8 mouse cellular contexts compared by ENCODE assay signal in genomic region chr3:145987268-145987969, GRCm38 (mm10). TPM values are rescaled to one million over a fixed set of nuclear protein-coding genes. Genes with fewer than 3 reads are reported as not detected.
DNase-seq lines count a peak whose midpoint lies in the region; ATAC-seq lines count a peak whose summit lies in the region.

Syde2 (plus strand) TSS chr3:145987870.

- peak within 1 kb of the TSS; percentile 63 for H3K9ac ChIP-seq in hindbrain, embryonic 16.5 days (ENCODE audit: low read depth, low read length)

- H3K4me2 ChIP-seq in hindbrain, embryonic 16.5 days (ENCODE audit: low read length): peak within 1 kb of the TSS; percentile 75

- H3K27me3 ChIP-seq in hindbrain, embryonic 16.5 days (replicated peaks; ENCODE audit: control insufficient read depth, insufficient read depth, low read length): peaks cover 8% of the 10 kb centered on the region

- ATAC-seq in hindbrain, embryonic 16.5 days: peak; percentile 88
- no peak for ATAC-seq in erythroid progenitor cell, adult 5-6 weeks (replicated peaks; ENCODE audit: low FRiP score, poor library complexity, severe bottlenecking)

- peak; percentile 96 for DNase-seq in Muller cell, postnatal 12 days (ENCODE audit: inconsistent ontology term)
- peak; percentile 17 for DNase-seq in cerebellum, adult 9-11 months
- peak; percentile 60 to 74 for DNase-seq in gastrocnemius, adult 8-10 months (ENCODE audit: low spot score in 2 of 2)
- DNase-seq in left cerebral cortex, adult 18-20 months (ENCODE audit: low spot score in 2 of 2): peak; percentile 37 to 48
- DNase-seq in lung, postnatal 36 days: peak; percentile 92
- peak; percentile 42 to 52 for DNase-seq in right cerebral cortex, adult 2 months (ENCODE audit: low spot score in 2 of 2)

- H3K4me1 ChIP-seq in hindbrain, embryonic 16.5 days (ENCODE audit: control insufficient read depth, insufficient read depth, low read depth, low read length): peaks cover 12% of the 10 kb centered on the region; the same call in 1 of the 2 replicates

- no peaks in the 10 kb centered on the region for H3K36me3 ChIP-seq in hindbrain, embryonic 16.5 days (ENCODE audit: control insufficient read depth, insufficient read depth, low read length)

- no peaks in the 10 kb centered on the region for H3K9me3 ChIP-seq in hindbrain, embryonic 16.5 days (ENCODE audit: control insufficient read depth, low read length)

- H3K27ac ChIP-seq in hindbrain, embryonic 16.5 days (ENCODE audit: low read depth, low read length): peak within 1 kb of the TSS; percentile 16; the same call in 1 of the 2 replicates

- peak within 1 kb of the TSS; percentile 49 for H3K4me3 ChIP-seq in hindbrain, embryonic 16.5 days (ENCODE audit: low read length)

- under 1% methylated on average over 45 of the region's 65 CpGs for WGBS in hindbrain, embryonic 16.5 days

RNA-seq across cellular contexts. Expression of gene Syde2, which starts in this region (rescaled TPM):
- 1 to 10 TPM in 1 of 4 experiments, under 1 TPM in 3; 0.56 to 1.2 (median 0.82) TPM for total RNA-seq in gastrocnemius, adult 8-10 months (2022)
- polyA plus RNA-seq in hindbrain, embryonic 16.5 days (2015; fragmentation: Nextera tagmentation; extraction: Ambion mirVana): 0.28 and 0.56 TPM in 2 replicates
- total RNA-seq in left cerebral cortex, adult 18-20 months (2021): 1 to 10 TPM; 2.6 TPM
- not detected in 2 replicates for total RNA-seq in erythroid progenitor cell, adult 5-6 weeks (2015; ENCODE audit: low replicate concordance)
- total RNA-seq in erythroid progenitor cell, adult 5-6 weeks (2017; ENCODE audit: low replicate concordance): 0.39 TPM in 1 of 2 replicates, not detected in the other

Comparison
In these comparisons a context has a peak if more than half of its experiments do, and no peak if none do; other contexts are left out.
1. Peak in ATAC-seq, H3K4me3 ChIP-seq, H3K27ac ChIP-seq, H3K9ac ChIP-seq and H3K4me2 ChIP-seq in hindbrain, embryonic 16.5 days; RNA of the gene not detected or under 1 TPM.
2. DNase-seq: peak in every context shown above with its lines; median percentile 96 in Muller cell, postnatal 12 days; 92 in lung, postnatal 36 days; 67 in gastrocnemius, adult 8-10 months; 47 in right cerebral cortex, adult 2 months; 42 in left cerebral cortex, adult 18-20 months; 17 in cerebellum, adult 9-11 months.